Mouse (Mus musculus): ENCODE measurements around the gene Napb. TPM values are rescaled to one million over a fixed set of nuclear protein-coding genes. Genes with fewer than 3 reads are reported as not detected.
"Not testable (repeated sequence)": the region's sequence is repeated elsewhere in the genome, so short reads cannot be mapped to it uniquely, and the experiment has no call there.

Gene Napb
- 3.3 and 3.8 TPM in 2 replicates for polyA plus RNA-seq (2016; fragmentation: Nextera tagmentation; extraction: Ambion mirVana)

DNA sequence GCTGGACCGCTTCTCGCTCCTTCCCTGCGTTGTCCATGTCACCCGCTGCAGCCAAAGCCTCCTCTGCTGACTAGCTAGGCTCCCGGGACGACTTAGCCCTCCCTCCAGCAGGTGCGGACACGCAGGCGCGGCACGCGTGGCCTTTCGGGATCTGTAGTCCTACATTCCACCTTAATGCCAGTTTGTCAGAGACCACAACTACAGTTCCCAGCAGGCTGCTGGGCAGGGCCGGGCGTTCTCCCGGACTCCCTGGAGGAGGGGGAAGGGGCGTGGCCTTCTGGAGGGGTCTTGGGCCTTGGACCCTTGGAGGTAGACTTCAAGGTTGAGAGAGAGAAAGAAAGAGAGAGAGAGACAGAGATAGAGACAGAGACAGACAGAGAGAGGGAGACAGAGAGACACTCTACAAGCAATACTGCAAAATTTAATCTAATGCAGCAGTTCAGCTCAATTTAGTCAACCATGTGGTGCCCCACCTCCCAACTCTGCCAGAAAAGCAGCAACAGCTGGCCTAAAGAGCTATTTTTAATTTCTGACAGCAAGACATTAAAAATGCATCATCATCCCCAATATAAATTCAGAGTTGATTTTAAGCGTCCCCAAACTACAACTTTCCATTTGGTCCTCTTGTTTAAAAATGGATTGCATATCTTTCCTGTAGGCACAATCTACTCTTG is at the start of gene Napb:
Napb (minus strand) TSS at position 141 of the 674 bp plus-strand sequence.
- Histone ChIP-seq H3K27me3 (ENCODE audit: low read depth, poor library complexity, severe bottlenecking) (no peaks in the 10 kb centered on the region), H3K27ac (peak within 1 kb of the TSS; percentile 78), H3K36me3 (no peaks in the 10 kb centered on the region), H3K4me3 (peak within 1 kb of the TSS; percentile 67), H3K4me1 (peaks cover 9% of the 10 kb centered on the region; the same call in 1 of the 2 replicates), H3K9me3 (replicated peaks) (no peaks in the 10 kb centered on the region)
- peak; percentile 90 for DNase-seq (ENCODE audit: low spot score)
- WGBS: 4% methylated on average over 18 of the region's 18 CpGs

DNA sequence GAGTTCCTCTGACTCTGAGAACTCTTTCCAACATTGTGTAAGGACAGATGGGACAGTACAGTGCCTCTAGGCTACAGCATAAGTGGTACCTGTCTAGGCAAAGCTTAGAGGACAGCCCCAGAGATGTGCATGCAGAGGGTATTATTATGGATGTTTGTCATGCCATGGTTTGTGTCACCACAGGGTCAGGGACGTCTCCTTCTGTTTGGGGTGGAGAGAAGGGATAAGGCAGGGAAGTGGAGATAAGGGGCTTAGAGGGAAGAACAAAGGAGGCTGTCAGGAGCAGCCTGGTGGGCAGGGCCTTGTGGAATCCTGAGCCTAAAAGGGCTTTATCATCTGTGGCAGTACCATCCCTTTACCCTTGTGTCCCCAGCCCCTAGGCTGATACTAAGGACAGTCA is 49.4 kb upstream of the Napb start, which contains the start of gene 8030411F24Rik:
8030411F24Rik (plus strand) TSS at position 301 of the 400 bp plus-strand sequence.
- Histone ChIP-seq H3K4me3 (no peak within 1 kb of the TSS), H3K27ac (no peak within 1 kb of the TSS), H3K4me1 (no peaks in the 10 kb centered on the region), H3K27me3 (ENCODE audit: low read depth, poor library complexity, severe bottlenecking) (no peaks in the 10 kb centered on the region), H3K36me3 (no peaks in the 10 kb centered on the region), H3K9me3 (replicated peaks) (no peaks in the 10 kb centered on the region)
- DNase-seq (ENCODE audit: low spot score): no peak
- WGBS: 33% methylated on average over 1 of the region's 1 CpGs

DNA sequence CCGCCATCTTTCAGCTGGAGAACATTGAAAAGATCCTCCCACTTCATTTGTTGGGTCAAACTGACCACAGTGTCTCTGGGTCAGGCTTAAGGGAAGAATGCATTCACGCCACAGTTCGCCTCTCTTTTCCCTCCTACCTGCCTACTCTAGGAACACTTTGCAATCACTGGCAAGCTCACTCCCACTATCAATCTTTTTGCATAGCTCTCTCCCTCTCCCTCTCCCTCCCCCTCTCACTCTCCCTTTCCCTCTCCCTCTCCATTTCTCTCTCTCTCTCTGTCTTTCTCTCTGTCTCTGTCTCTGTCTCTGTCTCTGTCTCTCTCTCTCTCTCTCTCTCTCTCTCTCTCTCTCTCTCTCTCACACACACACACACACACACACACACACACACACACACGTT is 39.1 kb upstream of the Napb start, which contains the start of gene Cst11:
Cst11 (minus strand) TSS at position 101 of the 400 bp plus-strand sequence.
- not testable (repeated sequence) for H3K27me3 ChIP-seq (ENCODE audit: low read depth, poor library complexity, severe bottlenecking); H3K9me3 ChIP-seq (replicated peaks); DNase-seq (ENCODE audit: low spot score); H3K36me3 ChIP-seq; H3K4me3 ChIP-seq; H3K27ac ChIP-seq; H3K4me1 ChIP-seq
- WGBS: 92% methylated on average over 4 of the region's 4 CpGs

DNA sequence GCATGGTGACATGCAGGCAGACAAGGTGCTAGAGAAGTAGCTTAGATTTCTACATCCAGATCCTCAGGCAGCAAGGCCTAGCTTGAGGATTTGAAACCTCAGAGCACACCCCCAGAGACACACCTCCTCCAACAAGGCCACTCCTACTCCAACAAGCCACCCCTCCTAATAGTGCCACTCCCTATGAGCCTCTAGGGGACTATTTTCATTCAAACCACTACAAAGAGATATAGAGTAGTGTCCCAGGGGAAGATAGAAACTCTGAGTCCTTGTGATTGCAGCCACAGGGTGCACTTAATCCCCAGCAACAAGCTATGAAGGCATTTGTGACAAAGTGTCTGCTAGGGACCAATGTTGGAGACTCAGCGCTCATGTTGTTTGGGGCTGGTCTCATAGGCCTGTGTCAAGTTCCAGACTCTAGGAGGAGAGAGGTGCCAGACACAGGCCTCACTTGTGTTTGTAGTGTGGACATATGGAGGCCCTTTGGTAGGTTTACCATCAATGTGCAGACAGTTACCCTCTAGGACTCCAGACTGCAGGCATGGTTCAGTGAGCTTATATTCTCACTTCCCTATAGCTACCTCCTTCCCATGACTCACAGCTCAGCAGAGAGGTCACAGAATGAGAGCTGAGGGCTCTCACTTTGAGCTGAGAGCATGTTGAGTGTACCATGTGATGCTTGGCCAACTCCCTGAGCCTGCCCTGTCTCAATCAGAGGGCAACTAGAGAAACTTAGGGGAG is 31.6 kb upstream of the Napb start:
- Histone ChIP-seq H3K9me3 (replicated peaks) (no peaks in the 10 kb centered on the region), H3K27me3 (ENCODE audit: low read depth, poor library complexity, severe bottlenecking) (no peaks in the 10 kb centered on the region), H3K36me3 (no peaks in the 10 kb centered on the region), H3K4me1 (no peaks in the 10 kb centered on the region), H3K4me3 (no peak overlapping the region), H3K27ac (no peak overlapping the region)
- DNase-seq (ENCODE audit: low spot score): no peak
- WGBS: 100% methylated on average over 1 of the region's 1 CpGs

DNA sequence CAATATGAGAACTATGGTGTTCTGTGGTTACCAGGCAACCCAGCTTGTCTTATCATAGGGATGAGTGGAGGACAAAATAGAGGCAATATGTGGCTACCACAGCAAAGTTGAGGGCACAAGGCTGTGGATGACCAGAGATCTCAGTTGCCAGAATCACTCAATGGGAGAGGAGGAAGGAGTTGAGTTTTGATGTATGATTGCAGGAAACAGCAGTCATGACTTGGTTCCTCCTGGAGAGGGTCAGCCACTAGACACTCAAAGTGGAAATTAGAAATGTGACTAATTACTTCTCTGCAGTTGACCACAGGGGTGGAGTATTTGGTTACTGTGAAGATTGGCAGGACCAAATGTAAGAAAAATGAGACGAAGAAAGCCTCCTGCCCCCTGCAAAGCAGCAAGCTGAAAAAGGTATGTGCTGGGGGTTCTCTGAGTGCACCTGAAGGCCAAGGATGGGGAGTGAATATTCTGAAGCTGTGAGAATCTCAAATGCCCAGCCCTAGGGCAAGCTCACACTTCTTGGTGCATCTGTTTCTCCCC is 22.1 kb upstream of the Napb start:
- H3K4me1 ChIP-seq: peaks cover 3% of the 10 kb centered on the region; the same call in 1 of the 2 replicates
- H3K27ac ChIP-seq: no peak overlapping the region
- H3K27me3 ChIP-seq (ENCODE audit: low read depth, poor library complexity, severe bottlenecking): no peaks in the 10 kb centered on the region
- DNase-seq (ENCODE audit: low spot score): no peak
- WGBS: 75% methylated on average over 1 of the region's 1 CpGs
- H3K36me3 ChIP-seq: no peaks in the 10 kb centered on the region
- no peaks in the 10 kb centered on the region for H3K9me3 ChIP-seq (replicated peaks)
- no peak overlapping the region for H3K4me3 ChIP-seq

DNA sequence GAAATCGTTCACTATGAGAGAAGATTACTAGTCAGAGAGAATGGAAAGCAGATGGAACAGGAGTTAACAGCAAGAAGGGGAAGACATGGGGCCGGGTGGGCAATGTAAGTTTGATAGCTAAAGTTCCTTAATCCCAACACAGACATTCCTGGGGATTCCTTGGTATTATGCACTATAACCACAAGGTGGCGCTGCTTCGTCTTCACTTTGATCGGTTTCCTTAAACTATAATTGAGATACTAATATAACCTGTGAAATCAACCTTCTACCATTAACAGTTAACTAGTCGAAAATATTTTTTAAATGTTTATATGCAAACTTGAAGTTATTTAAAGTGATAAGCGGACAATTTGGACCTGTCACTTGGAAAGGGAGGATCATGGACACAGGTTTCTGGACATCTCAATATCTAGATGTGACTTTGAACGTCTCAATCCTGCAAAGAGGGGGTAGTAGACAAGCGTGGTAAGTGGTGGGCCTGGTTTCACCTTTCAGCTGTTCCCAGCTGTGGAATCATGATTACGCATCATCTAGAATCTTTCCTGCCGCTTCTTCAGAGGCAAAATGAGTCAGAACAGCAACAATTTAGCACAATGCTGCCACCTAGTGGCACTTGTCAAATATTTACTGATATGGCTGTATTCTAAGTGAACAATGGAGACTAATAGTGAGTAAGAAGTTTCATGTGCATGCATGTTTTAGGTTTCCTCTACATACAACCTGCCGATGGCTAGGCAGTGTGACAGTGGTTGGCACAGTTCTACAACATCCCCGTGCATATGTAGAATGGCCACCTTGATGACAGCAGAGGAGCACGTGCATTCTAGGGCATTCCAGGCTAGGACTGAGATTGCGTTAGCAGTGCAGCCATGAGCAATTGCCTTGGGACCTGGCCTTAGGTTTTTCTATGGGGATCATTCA is 19.9 kb upstream of the Napb start:
- Histone ChIP-seq H3K27ac (no peak overlapping the region), H3K4me1 (peaks cover 3% of the 10 kb centered on the region; the same call in 1 of the 2 replicates), H3K36me3 (no peaks in the 10 kb centered on the region), H3K4me3 (peak overlapping the region; percentile 32), H3K9me3 (replicated peaks) (no peaks in the 10 kb centered on the region), H3K27me3 (ENCODE audit: low read depth, poor library complexity, severe bottlenecking) (no peaks in the 10 kb centered on the region)
- peak; percentile 65 for DNase-seq (ENCODE audit: low spot score)
- WGBS: 23% methylated on average over 15 of the region's 15 CpGs

- H3K4me3 ChIP-seq: no peak within 1 kb of the TSS
- H3K36me3 ChIP-seq: no peaks in the 10 kb centered on the region
- H3K27ac ChIP-seq: no peak within 1 kb of the TSS
- peaks cover 3% of the 10 kb centered on the region; the same call in 1 of the 2 replicates for H3K4me1 ChIP-seq
- no peak for DNase-seq (ENCODE audit: low spot score)
- no peaks in the 10 kb centered on the region for H3K27me3 ChIP-seq (ENCODE audit: low read depth, poor library complexity, severe bottlenecking)
- 88% methylated on average over 1 of the region's 1 CpGs for WGBS
- no peaks in the 10 kb centered on the region for H3K9me3 ChIP-seq (replicated peaks)
These were observed 17.8 kb upstream of the Napb start, which contains the start of gene Cstl1 for GRCm38 (mm10) chr2:148750058-148750457. Cstl1 (plus strand) TSS chr2:148750358.

- Histone ChIP-seq H3K36me3 (no peaks in the 10 kb centered on the region), H3K4me3 (no peak overlapping the region), H3K4me1 (no peaks in the 10 kb centered on the region), H3K9me3 (replicated peaks) (no peaks in the 10 kb centered on the region), H3K27ac (no peak overlapping the region), H3K27me3 (ENCODE audit: low read depth, poor library complexity, severe bottlenecking) (no peaks in the 10 kb centered on the region)
- DNase-seq (ENCODE audit: low spot score): no peak
- WGBS: 81% methylated on average over 3 of the region's 3 CpGs
These were observed 11.7 kb upstream of the Napb start for GRCm38 (mm10) chr2:148743846-148744407.

DNA sequence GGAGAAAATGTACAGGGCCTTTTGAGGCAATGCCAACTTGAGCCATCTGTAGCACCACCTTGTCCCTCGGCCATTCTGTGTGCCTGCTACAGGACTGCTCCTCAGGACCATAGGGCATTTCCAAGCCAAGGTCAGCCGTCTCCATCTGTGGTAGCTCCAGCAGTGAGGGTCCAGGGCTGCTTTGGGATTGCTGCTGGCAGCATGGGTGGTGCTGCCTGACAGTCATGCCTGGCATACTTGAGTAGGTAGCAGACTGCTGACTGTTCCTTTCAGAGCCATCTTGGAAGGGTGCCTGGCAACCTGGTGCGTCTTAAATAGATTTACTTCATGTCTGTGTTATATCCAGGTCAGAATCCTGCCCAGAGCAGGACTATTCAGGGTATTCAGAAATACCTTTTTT is 10.7 kb upstream of the Napb start:
- no peaks in the 10 kb centered on the region for H3K4me1 ChIP-seq
- DNase-seq (ENCODE audit: low spot score): no peak
- 87% methylated on average over 3 of the region's 3 CpGs for WGBS
- no peaks in the 10 kb centered on the region for H3K9me3 ChIP-seq (replicated peaks)
- no peak overlapping the region for H3K27ac ChIP-seq
- no peaks in the 10 kb centered on the region for H3K36me3 ChIP-seq
- H3K4me3 ChIP-seq: no peak overlapping the region
- no peaks in the 10 kb centered on the region for H3K27me3 ChIP-seq (ENCODE audit: low read depth, poor library complexity, severe bottlenecking)

GRCm38 (mm10) chr2:148731614-148732326 is 497 bp downstream of the Napb start:
- 1% methylated on average over 35 of the region's 35 CpGs for WGBS

DNA sequence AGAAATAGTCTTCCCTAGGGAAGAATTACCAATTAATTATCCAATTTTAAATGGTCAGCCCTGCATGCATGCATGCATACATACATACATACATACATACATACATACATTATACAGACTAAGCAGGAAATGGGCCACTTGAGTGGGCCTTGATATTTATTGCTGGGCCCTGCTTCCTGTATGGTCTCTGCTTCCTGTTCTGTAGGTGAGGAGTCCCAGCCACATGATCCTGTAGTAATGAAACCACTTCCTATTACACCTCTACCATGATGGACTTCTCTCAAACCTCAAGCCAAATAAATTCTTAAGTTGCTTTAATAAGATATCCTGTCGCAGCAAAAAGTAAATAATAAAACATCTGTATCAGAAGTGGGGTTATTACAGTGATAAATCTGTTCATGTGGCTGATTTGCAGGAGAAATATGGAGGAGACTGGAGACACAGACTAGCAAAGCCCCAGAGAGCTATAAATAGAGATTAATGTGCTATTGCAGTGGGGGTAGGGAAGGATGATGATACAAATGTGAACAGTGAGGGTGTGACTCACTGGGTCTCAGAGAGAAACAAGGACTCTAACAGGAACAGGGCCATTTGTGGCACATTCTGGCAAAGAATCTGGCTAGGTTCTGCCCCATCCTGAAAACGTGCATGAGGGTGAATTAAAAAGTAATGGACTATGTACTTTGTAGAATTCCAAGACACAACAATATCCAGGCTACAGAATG is 12.8 kb downstream of the Napb start:
- no peak overlapping the region for H3K27ac ChIP-seq
- H3K4me1 ChIP-seq: no peaks in the 10 kb centered on the region
- H3K36me3 ChIP-seq: no peaks in the 10 kb centered on the region
- WGBS: 84% methylated on average over 2 of the region's 2 CpGs
- no peaks in the 10 kb centered on the region for H3K9me3 ChIP-seq (replicated peaks)
- H3K4me3 ChIP-seq: no peak overlapping the region
- DNase-seq (ENCODE audit: low spot score): no peak
- no peaks in the 10 kb centered on the region for H3K27me3 ChIP-seq (ENCODE audit: low read depth, poor library complexity, severe bottlenecking)

More at GRCm38 (mm10) chr2:148731614-148732326, 497 bp downstream of the Napb start:
- Histone ChIP-seq H3K36me3 (no peaks in the 10 kb centered on the region), H3K27me3 (ENCODE audit: low read depth, poor library complexity, severe bottlenecking) (no peaks in the 10 kb centered on the region), H3K4me3 (peak overlapping the region; percentile 67), H3K27ac (peak overlapping the region; percentile 78), H3K4me1 (peaks cover 9% of the 10 kb centered on the region; the same call in 1 of the 2 replicates), H3K9me3 (replicated peaks) (no peaks in the 10 kb centered on the region)
- peak; percentile 52 for DNase-seq (ENCODE audit: low spot score)

Measured in limb, embryonic 10.5 days (tissue).